Mouse (Mus musculus) spleen, postnatal 4 days (tissue): ENCODE measurements around the gene Map3k20.

ENCODE experiments used
- DNase-seq, 2 experiments: peaks; one replicate each; pipeline ENCODE4 v3.0.0; 2022; ENCODE audit warnings: low spot score in 2 of 2

Gene Map3k20

DNA sequence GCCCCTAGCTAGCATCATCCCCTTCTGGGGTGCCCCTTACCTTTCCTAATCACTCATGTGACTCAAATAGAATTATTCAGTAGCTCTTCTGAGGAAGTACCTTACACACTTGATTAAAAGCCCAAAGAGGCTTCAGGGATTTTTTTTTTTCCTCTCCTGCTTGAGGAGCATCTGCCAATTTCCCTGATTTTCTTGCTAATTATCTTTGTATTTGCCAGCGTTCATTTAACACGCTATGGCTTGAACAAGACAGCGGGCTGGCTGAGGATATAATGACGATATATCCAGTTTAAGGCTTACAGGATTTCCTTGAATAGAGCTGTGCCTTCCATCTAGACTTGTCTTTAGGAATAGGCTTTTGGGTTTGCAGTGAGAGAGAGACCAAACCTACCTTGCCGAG, 91.5 kb downstream of the Map3k20 start:
- DNase-seq, result no peak

DNA sequence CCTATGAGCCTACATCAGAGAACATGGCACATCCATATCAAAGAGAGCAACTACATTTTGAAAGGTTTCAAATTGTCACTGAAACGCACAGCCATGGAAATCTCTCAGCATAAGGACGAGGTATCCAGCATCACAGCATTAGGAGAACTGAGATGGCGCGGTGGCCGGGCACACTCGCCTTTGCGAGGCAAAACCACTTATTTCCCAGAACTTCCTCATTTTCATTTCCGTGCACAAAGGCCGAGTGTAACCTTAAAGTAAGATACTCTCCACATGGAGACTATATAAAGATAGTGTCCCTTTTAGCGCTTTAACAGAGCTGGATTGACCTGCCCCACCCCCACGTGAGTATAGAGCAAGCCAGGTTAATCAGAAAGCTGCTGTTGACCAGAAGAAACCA, 94.0 kb downstream of the Map3k20 start:
- DNase-seq, result no peak

GRCm38 (mm10) chr2:72382662-72383061, 97.2 kb downstream of the Map3k20 start:
- DNase-seq, result no peak

DNA sequence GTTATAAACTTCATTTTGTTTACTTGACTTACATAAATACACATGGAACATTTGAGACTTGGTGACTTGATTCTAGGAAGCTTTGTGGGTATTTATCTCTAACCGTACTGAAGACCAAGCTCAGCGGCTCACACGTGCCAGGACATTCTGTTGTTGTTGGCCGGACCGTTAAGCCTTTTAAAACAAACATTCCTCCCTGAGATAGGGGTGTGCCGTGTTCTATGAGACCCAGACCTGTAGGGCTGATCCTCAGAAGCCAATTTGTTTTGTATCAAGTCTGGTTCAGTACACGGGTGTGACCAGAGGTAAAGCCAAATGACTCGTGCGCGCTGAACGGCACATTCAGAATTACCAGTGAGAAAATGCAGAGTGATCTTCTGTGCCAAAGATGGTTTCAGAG, 97.9 kb downstream of the Map3k20 start:
- no peak for DNase-seq

GRCm38 (mm10) chr2:72389411-72389810, 104.0 kb downstream of the Map3k20 start:
- DNase-seq, result no peak

DNA sequence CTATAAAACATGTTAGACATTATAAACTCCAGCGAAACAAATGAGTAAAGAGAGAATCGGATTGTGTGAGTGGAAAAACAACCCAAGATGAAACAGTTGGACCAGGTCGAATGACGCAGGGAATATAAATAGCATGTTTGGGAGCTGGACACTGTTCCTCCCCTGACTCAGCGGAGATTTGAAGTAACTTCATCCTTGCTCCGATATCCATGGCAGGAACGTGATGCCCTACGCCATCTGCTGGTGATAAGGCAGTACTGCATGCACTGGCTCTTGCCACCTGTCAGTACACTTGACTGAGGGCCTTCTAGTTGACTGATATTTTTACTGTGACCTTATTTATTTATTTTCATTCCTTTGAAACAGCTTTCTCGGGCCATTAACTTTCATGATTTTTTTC, 104.5 kb downstream of the Map3k20 start:
- peak; percentile 74 to 88 for DNase-seq

GRCm38 (mm10) chr2:72390474-72390873, 105.0 kb downstream of the Map3k20 start:
- DNase-seq, result no peak

- no peak for DNase-seq
Measured at GRCm38 (mm10) chr2:72391024-72391423, 105.6 kb downstream of the Map3k20 start.

GRCm38 (mm10) chr2:72391721-72392120, 106.3 kb downstream of the Map3k20 start:
- no peak for DNase-seq

DNA sequence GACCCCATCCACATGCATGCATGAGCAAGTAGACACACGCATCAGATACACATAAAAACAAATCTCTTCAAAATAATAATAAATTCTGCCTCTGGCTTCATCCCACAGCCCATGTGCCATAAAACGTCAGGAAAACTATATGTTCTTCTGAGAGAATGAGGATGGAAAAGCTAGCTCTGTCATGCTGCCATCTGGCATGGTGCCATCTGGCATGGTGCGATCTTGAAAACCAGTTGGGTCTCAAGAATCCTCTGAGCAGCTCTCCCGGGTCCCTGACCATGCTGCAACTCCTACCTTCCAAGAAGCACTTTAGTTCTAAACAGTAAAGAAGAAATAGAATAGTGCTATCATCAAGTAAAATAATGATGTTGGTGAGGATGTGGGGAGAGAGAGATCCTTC, 106.9 kb downstream of the Map3k20 start:
- DNase-seq, result no peak

DNA sequence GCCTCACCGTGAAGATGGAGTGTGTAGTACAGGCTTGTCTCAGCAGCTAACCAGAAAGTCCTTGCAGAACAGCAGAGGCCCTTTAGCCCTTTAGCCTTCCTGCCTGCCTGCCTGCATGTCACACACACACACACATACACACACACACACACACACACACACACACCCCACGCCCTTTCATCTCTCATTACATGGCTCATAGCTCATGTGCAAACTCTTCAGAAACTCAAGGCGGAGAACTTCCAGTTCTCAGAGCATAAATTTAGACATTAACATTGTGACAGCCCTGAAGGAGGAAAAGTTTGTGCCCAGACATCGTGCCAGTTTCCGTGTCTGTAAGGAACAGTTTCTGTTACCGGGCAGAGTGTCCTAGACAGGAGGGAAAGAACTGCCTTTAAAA, 111.5 kb downstream of the Map3k20 start:
- no peak for DNase-seq

- DNase-seq, result peak; percentile 69 to 86
Measured at GRCm38 (mm10) chr2:72398227-72398626, 112.8 kb downstream of the Map3k20 start.

GRCm38 (mm10) chr2:72399469-72400195, 114.2 kb downstream of the Map3k20 start:
- DNase-seq, result no peak

- DNase-seq, result no peak
Measured at GRCm38 (mm10) chr2:72401290-72401689, 115.9 kb downstream of the Map3k20 start.

DNA sequence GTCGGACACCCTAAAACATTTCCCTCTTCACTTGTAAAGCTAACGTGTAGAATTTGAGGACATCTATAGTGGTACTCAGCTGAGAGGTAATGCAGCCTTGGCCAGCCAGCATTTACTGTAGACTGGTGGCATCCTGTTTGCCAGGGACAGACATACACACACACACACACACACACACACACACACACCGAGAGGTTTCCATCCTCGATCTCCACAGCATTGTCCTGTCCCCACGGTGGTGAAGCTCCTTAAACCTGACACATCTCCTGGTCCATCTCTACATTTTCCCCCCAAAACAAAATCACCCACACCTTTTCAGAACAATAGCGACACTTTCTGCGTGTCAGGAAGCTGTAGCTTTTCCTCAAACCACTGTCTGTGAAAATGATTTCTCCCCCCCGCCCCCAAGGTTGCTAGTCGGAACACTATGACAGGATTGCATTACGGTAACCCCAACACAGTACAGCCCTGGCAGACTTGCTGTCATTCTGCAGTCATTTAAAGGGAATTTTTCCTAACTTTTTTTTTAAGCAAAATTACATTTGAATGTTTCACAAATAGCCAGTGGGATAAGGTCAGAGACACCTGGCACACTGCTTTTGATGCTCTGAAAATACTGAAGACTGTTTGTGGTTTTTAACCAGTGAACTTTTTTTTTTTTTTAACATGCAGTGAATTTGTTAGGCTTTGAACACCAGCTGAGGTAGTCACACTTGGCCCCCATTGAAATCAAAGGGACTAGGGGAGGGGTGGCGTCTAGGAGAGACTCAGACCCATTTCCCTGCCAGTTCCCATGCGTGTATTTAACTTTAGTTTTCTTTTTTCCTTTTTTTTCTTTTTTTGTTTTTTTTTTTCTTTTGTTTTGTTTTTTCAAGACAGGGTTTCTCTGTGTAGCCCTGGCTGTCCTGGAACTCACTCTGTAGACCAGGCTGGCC, 120.5 kb downstream of the Map3k20 start:
- no peak for DNase-seq

- no peak for DNase-seq
Measured at GRCm38 (mm10) chr2:72406701-72407100, 121.3 kb downstream of the Map3k20 start.

GRCm38 (mm10) chr2:72407341-72408092, 122.1 kb downstream of the Map3k20 start:
- no peak for DNase-seq

GRCm38 (mm10) chr2:72409968-72410367, 124.5 kb downstream of the Map3k20 start:
- DNase-seq, result no peak

DNA sequence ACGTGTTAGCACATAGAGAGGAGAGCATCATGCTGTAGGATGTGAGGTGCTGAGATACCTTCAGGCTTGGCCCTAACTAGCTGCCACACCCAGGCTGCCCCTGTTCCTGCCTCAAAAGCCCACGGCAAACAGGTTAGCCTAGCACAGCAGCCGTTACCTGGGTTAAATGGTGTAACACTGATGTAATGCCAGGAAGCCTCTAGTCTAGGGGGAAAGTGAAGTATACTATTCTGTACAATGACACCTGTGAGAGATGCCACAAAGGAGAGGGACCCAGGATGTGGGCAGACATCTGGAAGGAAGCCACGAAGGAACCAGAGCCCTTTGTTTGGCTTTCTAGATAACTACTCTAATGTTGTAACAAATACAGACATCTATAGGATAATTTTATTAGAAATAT, 126.8 kb downstream of the Map3k20 start:
- DNase-seq, result no peak

GRCm38 (mm10) chr2:72415416-72415815, 130.0 kb downstream of the Map3k20 start:
- no peak for DNase-seq

DNA sequence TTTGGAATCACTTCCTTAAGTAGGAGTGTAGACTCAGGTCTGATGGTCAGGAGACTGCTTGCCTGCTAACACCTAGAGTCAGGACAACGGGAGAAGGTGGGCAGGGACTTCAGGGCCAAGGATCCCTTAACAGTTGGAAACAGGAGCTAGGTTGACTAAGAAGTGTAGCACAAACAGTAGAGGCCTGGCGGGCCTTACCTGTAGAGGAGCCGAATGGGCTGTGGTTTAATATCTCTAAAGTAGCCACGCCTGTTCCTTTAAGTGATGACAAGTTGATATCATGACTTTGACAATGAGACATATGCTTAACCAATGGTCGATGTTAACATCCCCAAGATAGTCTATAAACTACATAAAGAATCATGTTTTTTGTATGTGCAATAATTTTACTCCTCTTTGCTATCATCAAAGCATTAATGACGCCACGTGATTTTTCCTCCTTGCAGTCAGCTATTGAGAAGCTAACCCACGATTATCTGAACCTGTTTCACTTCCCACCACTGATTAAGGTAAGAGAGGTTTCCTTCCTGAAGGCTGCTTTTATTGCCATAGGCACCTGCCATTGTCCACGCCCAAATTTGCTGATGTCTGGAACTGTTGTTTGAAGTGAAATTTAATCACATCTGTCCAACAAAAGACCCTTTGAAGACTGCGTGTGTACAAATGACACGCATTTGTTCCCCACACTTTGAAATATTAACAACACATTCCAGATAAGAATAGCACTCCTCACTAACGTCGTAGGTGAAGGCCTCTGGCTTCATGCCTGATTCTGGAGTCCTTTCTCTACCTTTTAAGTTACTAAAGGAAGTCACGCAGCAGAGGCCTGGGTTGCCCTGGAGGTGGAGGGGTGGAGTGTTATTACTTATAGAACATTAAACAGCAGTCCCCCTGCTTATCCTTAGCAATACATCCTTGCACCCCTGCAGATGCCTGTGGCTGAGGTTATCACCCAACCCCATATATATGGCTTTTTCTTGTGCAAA, 131.0 kb downstream of the Map3k20 start:
- DNase-seq, result no peak
